In the genomic region with DNA sequence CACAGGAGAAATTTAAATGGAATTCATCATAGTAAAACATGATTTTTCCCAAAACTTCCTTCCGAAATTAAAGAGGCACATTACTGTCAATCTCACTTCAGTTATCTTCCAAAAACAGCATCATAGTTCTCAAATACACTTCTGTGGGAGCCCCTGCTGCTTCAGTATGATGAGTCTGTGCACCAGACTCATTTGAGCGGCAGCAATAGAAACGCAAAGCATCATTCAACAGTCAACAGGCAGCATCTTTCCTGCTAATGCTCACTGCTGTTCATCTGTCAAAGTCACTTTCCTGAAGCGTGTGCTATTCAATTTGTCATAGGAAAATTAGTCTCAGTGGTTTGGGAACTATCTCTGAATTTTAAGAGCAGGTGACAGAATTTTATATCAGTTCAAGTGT, we compare ENCODE assay signal across 25 mouse cellular contexts.
"Had no signal": no experiment of that assay in that cellular context is flagged by ENCODE, and none has a peak within 500 bp of the region (broad histone marks: within the 10 kb centered on the region; RNA-seq: fewer than 3 reads in every experiment).

No protein-coding gene starts in this region.

- H3K9me3 ChIP-seq: embryonic facial prominence, embryonic 10.5 days; embryonic facial prominence, embryonic 12.5 days; embryonic facial prominence, embryonic 13.5 days; embryonic facial prominence, embryonic 15.5 days; forebrain, embryonic 10.5 days; forebrain, embryonic 12.5 days; forebrain, embryonic 15.5 days had no signal

- H3K27me3 ChIP-seq: embryonic facial prominence, embryonic 12.5 days; embryonic facial prominence, embryonic 13.5 days; embryonic facial prominence, embryonic 15.5 days; forebrain, embryonic 12.5 days; forebrain, embryonic 15.5 days had no signal

- H3K4me3 ChIP-seq: embryonic facial prominence, embryonic 10.5 days; embryonic facial prominence, embryonic 12.5 days; embryonic facial prominence, embryonic 13.5 days; embryonic facial prominence, embryonic 15.5 days; erythroblast, embryonic 14.5 days; forebrain, embryonic 10.5 days; forebrain, embryonic 12.5 days; forebrain, embryonic 15.5 days; gastrocnemius, adult 2 months; heart, adult 2 months had no signal

- DNase-seq: cerebellum, adult 8-10 months; cerebellum, adult 9-10 months; cerebellum, adult 9-11 months; cerebellum, postnatal 10 days; cerebellum, postnatal 14 days; cerebellum, postnatal 25 days; cerebellum, postnatal 36 days; embryo, embryonic 11 days; gastrocnemius, adult 2 months; gastrocnemius, postnatal 10 days; gastrocnemius, postnatal 14 days; gastrocnemius, postnatal 25 days; gastrocnemius, postnatal 36 days; heart, adult 18-20 months; heart, adult 2 months had no signal

- H3K4me1 ChIP-seq: embryonic facial prominence, embryonic 10.5 days; embryonic facial prominence, embryonic 12.5 days; embryonic facial prominence, embryonic 13.5 days; embryonic facial prominence, embryonic 15.5 days; forebrain, embryonic 10.5 days; forebrain, embryonic 12.5 days; forebrain, embryonic 15.5 days had no signal

- H3K36me3 ChIP-seq: embryonic facial prominence, embryonic 10.5 days; embryonic facial prominence, embryonic 12.5 days; embryonic facial prominence, embryonic 13.5 days; embryonic facial prominence, embryonic 15.5 days; forebrain, embryonic 10.5 days; forebrain, embryonic 12.5 days; forebrain, embryonic 15.5 days had no signal

- H3K4me2 ChIP-seq: embryonic facial prominence, embryonic 12.5 days; embryonic facial prominence, embryonic 13.5 days; embryonic facial prominence, embryonic 15.5 days; forebrain, embryonic 12.5 days; forebrain, embryonic 15.5 days had no signal

- ATAC-seq: forebrain, embryonic 14.5 days; forebrain, embryonic 15.5 days; forebrain, embryonic 16.5 days had no signal

- H3K9ac ChIP-seq: embryonic facial prominence, embryonic 12.5 days; embryonic facial prominence, embryonic 13.5 days; embryonic facial prominence, embryonic 15.5 days; forebrain, embryonic 12.5 days; forebrain, embryonic 15.5 days had no signal

- H3K27ac ChIP-seq: embryonic facial prominence, embryonic 10.5 days; embryonic facial prominence, embryonic 12.5 days; embryonic facial prominence, embryonic 13.5 days; embryonic facial prominence, embryonic 15.5 days; forebrain, embryonic 10.5 days; forebrain, embryonic 12.5 days; forebrain, embryonic 15.5 days; gastrocnemius, adult 2 months; heart, adult 2 months had no signal
